Mouse (Mus musculus): ENCODE data around the gene Ticrr. TPM values are rescaled to one million over a fixed set of nuclear protein-coding genes. Genes with fewer than 3 reads are reported as not detected.

The Ticrr gene
- polyA plus RNA-seq, 1 experiment = 0.05 TPM

GRCm38 (mm10) chr7:79740279-79740678 lies 80.3 kb downstream of the Ticrr start:
- no peak for TF ChIP-seq CTCF (IDR thresholded peaks at IDR 0.05; ENCODE audit: borderline replicate concordance, insufficient read depth, low read depth, low read length)
- no peak for TF ChIP-seq POLR2A (IDR thresholded peaks at IDR 0.05; ENCODE audit: borderline replicate concordance, insufficient read depth, low read length)
- no peak overlapping the region for H3K27ac ChIP-seq (ENCODE audit: insufficient read depth, low read length)
- DNase-seq = no peak
- WGBS = 79% methylated on average over 4 of the region's 4 CpGs
- H3K4me3 ChIP-seq (replicated peaks; ENCODE audit: insufficient read depth, low read depth, low read length) = no peak overlapping the region
- H3K27me3 ChIP-seq (ENCODE audit: control insufficient read depth, insufficient read depth, low read length) = no peaks in the 10 kb centered on the region
- H3K4me1 ChIP-seq (ENCODE audit: control insufficient read depth, insufficient read depth, low read length) = no peaks in the 10 kb centered on the region

GRCm38 (mm10) chr7:79742277-79742658 lies 82.3 kb downstream of the Ticrr start:
- Histone ChIP-seq H3K27ac (ENCODE audit: insufficient read depth, low read length) (no peak overlapping the region), H3K27me3 (ENCODE audit: control insufficient read depth, insufficient read depth, low read length) (no peaks in the 10 kb centered on the region), H3K4me1 (ENCODE audit: control insufficient read depth, insufficient read depth, low read length) (no peaks in the 10 kb centered on the region), H3K4me3 (replicated peaks; ENCODE audit: insufficient read depth, low read depth, low read length) (peak overlapping the region; percentile 55)
- DNase-seq = no peak
- TF ChIP-seq POLR2A (IDR thresholded peaks at IDR 0.05; ENCODE audit: borderline replicate concordance, insufficient read depth, low read length) = no peak
- no peak for TF ChIP-seq CTCF (IDR thresholded peaks at IDR 0.05; ENCODE audit: borderline replicate concordance, insufficient read depth, low read depth, low read length)
- WGBS = 28% methylated on average over 11 of the region's 11 CpGs

GRCm38 (mm10) chr7:79742659-79743536 lies 82.9 kb downstream of the Ticrr start, which contains the start of the genes Pex11a and Wdr93:
Pex11a (minus strand) TSS chr7:79743131.
Wdr93 (plus strand) TSS chr7:79743163.
- H3K4me1 ChIP-seq (ENCODE audit: control insufficient read depth, insufficient read depth, low read length) = no peaks in the 10 kb centered on the region
- H3K27me3 ChIP-seq (ENCODE audit: control insufficient read depth, insufficient read depth, low read length) = no peaks in the 10 kb centered on the region
- peak; percentile 75 for DNase-seq
- 3% methylated on average over 46 of the region's 46 CpGs for WGBS
- TF ChIP-seq CTCF (IDR thresholded peaks at IDR 0.05; ENCODE audit: borderline replicate concordance, insufficient read depth, low read depth, low read length) = no peak
- TF ChIP-seq POLR2A (IDR thresholded peaks at IDR 0.05; ENCODE audit: borderline replicate concordance, insufficient read depth, low read length) = no peak
- H3K4me3 ChIP-seq (replicated peaks; ENCODE audit: insufficient read depth, low read depth, low read length) = peak within 1 kb of the TSS; percentile 55
- H3K27ac ChIP-seq (ENCODE audit: insufficient read depth, low read length) = no peak within 1 kb of the TSS

GRCm38 (mm10) chr7:79744051-79744450 lies 84.1 kb downstream of the Ticrr start:
- H3K4me1 ChIP-seq (ENCODE audit: control insufficient read depth, insufficient read depth, low read length) = no peaks in the 10 kb centered on the region
- H3K4me3 ChIP-seq (replicated peaks; ENCODE audit: insufficient read depth, low read depth, low read length) = no peak overlapping the region
- no peak overlapping the region for H3K27ac ChIP-seq (ENCODE audit: insufficient read depth, low read length)
- 93% methylated on average over 9 of the region's 9 CpGs for WGBS
- DNase-seq = no peak
- H3K27me3 ChIP-seq (ENCODE audit: control insufficient read depth, insufficient read depth, low read length) = no peaks in the 10 kb centered on the region
- TF ChIP-seq CTCF (IDR thresholded peaks at IDR 0.05; ENCODE audit: borderline replicate concordance, insufficient read depth, low read depth, low read length) = no peak
- no peak for TF ChIP-seq POLR2A (IDR thresholded peaks at IDR 0.05; ENCODE audit: borderline replicate concordance, insufficient read depth, low read length)

- 86% methylated on average over 5 of the region's 5 CpGs for WGBS
- TF ChIP-seq CTCF (IDR thresholded peaks at IDR 0.05; ENCODE audit: borderline replicate concordance, insufficient read depth, low read depth, low read length) = no peak
- no peak for TF ChIP-seq POLR2A (IDR thresholded peaks at IDR 0.05; ENCODE audit: borderline replicate concordance, insufficient read depth, low read length)
- Histone ChIP-seq H3K27ac (ENCODE audit: insufficient read depth, low read length) (no peak overlapping the region), H3K4me3 (replicated peaks; ENCODE audit: insufficient read depth, low read depth, low read length) (no peak overlapping the region), H3K27me3 (ENCODE audit: control insufficient read depth, insufficient read depth, low read length) (no peaks in the 10 kb centered on the region), H3K4me1 (ENCODE audit: control insufficient read depth, insufficient read depth, low read length) (no peaks in the 10 kb centered on the region)
- DNase-seq = no peak
Measured at GRCm38 (mm10) chr7:79744585-79744984, 84.6 kb downstream of the Ticrr start.

- Histone ChIP-seq H3K4me1 (ENCODE audit: control insufficient read depth, insufficient read depth, low read length) (no peaks in the 10 kb centered on the region), H3K27me3 (ENCODE audit: control insufficient read depth, insufficient read depth, low read length) (no peaks in the 10 kb centered on the region), H3K4me3 (replicated peaks; ENCODE audit: insufficient read depth, low read depth, low read length) (no peak overlapping the region), H3K27ac (ENCODE audit: insufficient read depth, low read length) (no peak overlapping the region)
- 48% methylated on average over 6 of the region's 6 CpGs for WGBS
- TF ChIP-seq POLR2A (IDR thresholded peaks at IDR 0.05; ENCODE audit: borderline replicate concordance, insufficient read depth, low read length) = no peak
- TF ChIP-seq CTCF (IDR thresholded peaks at IDR 0.05; ENCODE audit: borderline replicate concordance, insufficient read depth, low read depth, low read length) = no peak
- DNase-seq = no peak
Measured at GRCm38 (mm10) chr7:79747659-79748058, 87.7 kb downstream of the Ticrr start.

Other genes with a start within 250 kb of the Ticrr start
- gene Polg, start 193.8 kb upstream of the Ticrr start, polyA plus RNA-seq (2012; rRNA removed) = 69.9 and 72.8 TPM in 2 replicates
- gene Rhcg, start 42.5 kb upstream of the Ticrr start, polyA plus RNA-seq (2012; rRNA removed) = 0.13 and 0.19 TPM in 2 replicates
- gene Kif7, start 55.5 kb downstream of the Ticrr start, polyA plus RNA-seq (2012; rRNA removed) = 1.4 TPM in 2 replicates
- 0.10 and 0.36 TPM in 2 replicates for gene Plin1, start 72.7 kb downstream of the Ticrr start, polyA plus RNA-seq (2012; rRNA removed)
- gene Pex11a, start 82.9 kb downstream of the Ticrr start, polyA plus RNA-seq (2012; rRNA removed) = 9.1 and 10.5 TPM in 2 replicates
- 0.23 and 0.27 TPM in 2 replicates for gene Wdr93, start 83.0 kb downstream of the Ticrr start, polyA plus RNA-seq (2012; rRNA removed)
- not detected in 2 replicates for gene Mesp1, start 133.6 kb downstream of the Ticrr start, polyA plus RNA-seq (2012; rRNA removed)
- 0.15 and 0.17 TPM in 2 replicates for gene Mesp2, start 150.5 kb downstream of the Ticrr start, polyA plus RNA-seq (2012; rRNA removed)
- 3.0 and 3.3 TPM in 2 replicates for gene Anpep, start 200.9 kb downstream of the Ticrr start, polyA plus RNA-seq (2012; rRNA removed)